Mouse (Mus musculus): Measurements from ENCODE around the gene Prrc2b. TPM values are rescaled to one million over a fixed set of nuclear protein-coding genes. Genes with fewer than 3 reads are reported as not detected.

The Prrc2b gene
- polyA plus RNA-seq, 1 experiment from 2014 or later = 24.5 TPM

- no peak for ATAC-seq (ENCODE audit: extremely low read depth, insufficient number of reproducible peaks, low FRiP score, low TSS enrichment)
- Histone ChIP-seq H3K4me1 (peaks cover 90% of the 10 kb centered on the region), H3K9ac (no peak overlapping the region), H3K27me3 (replicated peaks) (no peaks in the 10 kb centered on the region), H3K4me3 (no peak overlapping the region), H3K4me2 (no peak overlapping the region), H3K27ac (replicated peaks) (no peak overlapping the region), H3K36me3 (no peaks in the 10 kb centered on the region), H3K9me3 (no peaks in the 10 kb centered on the region)
- WGBS = 72% methylated on average over 4 of the region's 4 CpGs
Observed at GRCm38 (mm10) chr2:32162646-32163045, 11.8 kb downstream of the Prrc2b start.

GRCm38 (mm10) chr2:32163057-32163456, 12.2 kb downstream of the Prrc2b start:
- Histone ChIP-seq H3K27me3 (replicated peaks) (no peaks in the 10 kb centered on the region), H3K9me3 (no peaks in the 10 kb centered on the region), H3K36me3 (no peaks in the 10 kb centered on the region), H3K27ac (replicated peaks) (no peak overlapping the region), H3K4me3 (no peak overlapping the region), H3K4me1 (peaks cover 90% of the 10 kb centered on the region), H3K4me2 (no peak overlapping the region), H3K9ac (no peak overlapping the region)
- WGBS = 74% methylated on average over 3 of the region's 3 CpGs
- ATAC-seq (ENCODE audit: extremely low read depth, insufficient number of reproducible peaks, low FRiP score, low TSS enrichment) = no peak

- H3K36me3 ChIP-seq = no peaks in the 10 kb centered on the region
- no peaks in the 10 kb centered on the region for H3K9me3 ChIP-seq
- H3K27me3 ChIP-seq (replicated peaks) = no peaks in the 10 kb centered on the region
- ATAC-seq (ENCODE audit: extremely low read depth, insufficient number of reproducible peaks, low FRiP score, low TSS enrichment) = no peak
- H3K4me2 ChIP-seq = no peak overlapping the region
- H3K4me1 ChIP-seq = peaks cover 90% of the 10 kb centered on the region
- WGBS = 57% methylated on average over 12 of the region's 12 CpGs
- 0 out of 2 replicates have a peak overlapping the region, but pooled peaks have one; percentile 12 for H3K27ac ChIP-seq (replicated peaks)
- no peak overlapping the region for H3K4me3 ChIP-seq
- H3K9ac ChIP-seq = peak overlapping the region; percentile 37
Observed at GRCm38 (mm10) chr2:32164503-32164902, 13.6 kb downstream of the Prrc2b start.

GRCm38 (mm10) chr2:32165040-32165800, 14.3 kb downstream of the Prrc2b start:
- no peaks in the 10 kb centered on the region for H3K27me3 ChIP-seq (replicated peaks)
- no peak overlapping the region for H3K4me2 ChIP-seq
- no peak for ATAC-seq (ENCODE audit: extremely low read depth, insufficient number of reproducible peaks, low FRiP score, low TSS enrichment)
- peaks cover 90% of the 10 kb centered on the region for H3K4me1 ChIP-seq
- H3K9ac ChIP-seq = 0 out of 2 replicates have a peak overlapping the region, but pooled peaks have one; percentile 37
- WGBS = 76% methylated on average over 11 of the region's 11 CpGs
- H3K27ac ChIP-seq (replicated peaks) = 0 out of 2 replicates have a peak overlapping the region, but pooled peaks have one; percentile 12
- no peak overlapping the region for H3K4me3 ChIP-seq
- no peaks in the 10 kb centered on the region for H3K36me3 ChIP-seq
- no peaks in the 10 kb centered on the region for H3K9me3 ChIP-seq

GRCm38 (mm10) chr2:32166581-32166980, 15.7 kb downstream of the Prrc2b start:
- H3K9me3 ChIP-seq = no peaks in the 10 kb centered on the region
- H3K4me3 ChIP-seq = no peak overlapping the region
- ATAC-seq (ENCODE audit: extremely low read depth, insufficient number of reproducible peaks, low FRiP score, low TSS enrichment) = no peak
- peak overlapping the region; percentile 71; the same call in 1 of the 2 replicates for H3K9ac ChIP-seq
- WGBS = 10% methylated on average over 10 of the region's 10 CpGs
- H3K4me1 ChIP-seq = peaks cover 94% of the 10 kb centered on the region
- no peaks in the 10 kb centered on the region for H3K36me3 ChIP-seq
- H3K4me2 ChIP-seq = peak overlapping the region; percentile 63
- no peaks in the 10 kb centered on the region for H3K27me3 ChIP-seq (replicated peaks)
- peak overlapping the region; percentile 92 for H3K27ac ChIP-seq (replicated peaks)

GRCm38 (mm10) chr2:32167034-32167770, 16.3 kb downstream of the Prrc2b start:
- Histone ChIP-seq H3K4me1 (peaks cover 94% of the 10 kb centered on the region), H3K4me3 (peak overlapping the region; percentile 35)
- peak; percentile 27; the same call in 1 of the 2 replicates for ATAC-seq (ENCODE audit: extremely low read depth, insufficient number of reproducible peaks, low FRiP score, low TSS enrichment)

GRCm38 (mm10) chr2:32167819-32168218, 16.9 kb downstream of the Prrc2b start:
- H3K9me3 ChIP-seq = no peaks in the 10 kb centered on the region
- WGBS = 4% methylated on average over 7 of the region's 7 CpGs
- no peaks in the 10 kb centered on the region for H3K36me3 ChIP-seq
- peak overlapping the region; percentile 92 for H3K27ac ChIP-seq (replicated peaks)
- peak; percentile 72 for ATAC-seq (ENCODE audit: extremely low read depth, insufficient number of reproducible peaks, low FRiP score, low TSS enrichment)
- H3K9ac ChIP-seq = peak overlapping the region; percentile 71
- peak overlapping the region; percentile 63 for H3K4me2 ChIP-seq
- H3K4me1 ChIP-seq = peaks cover 94% of the 10 kb centered on the region
- peak overlapping the region; percentile 35 for H3K4me3 ChIP-seq
- no peaks in the 10 kb centered on the region for H3K27me3 ChIP-seq (replicated peaks)

More at GRCm38 (mm10) chr2:32167034-32167770, 16.3 kb downstream of the Prrc2b start:
- H3K9ac ChIP-seq = peak overlapping the region; percentile 71
- H3K27me3 ChIP-seq (replicated peaks) = no peaks in the 10 kb centered on the region
- H3K36me3 ChIP-seq = no peaks in the 10 kb centered on the region
- no peaks in the 10 kb centered on the region for H3K9me3 ChIP-seq
- 16% methylated on average over 16 of the region's 16 CpGs for WGBS
- H3K27ac ChIP-seq (replicated peaks) = peak overlapping the region; percentile 92
- H3K4me2 ChIP-seq = peak overlapping the region; percentile 63

- no peak overlapping the region for H3K4me2 ChIP-seq
- H3K4me3 ChIP-seq = no peak overlapping the region
- no peaks in the 10 kb centered on the region for H3K36me3 ChIP-seq
- no peak for ATAC-seq (ENCODE audit: extremely low read depth, insufficient number of reproducible peaks, low FRiP score, low TSS enrichment)
- no peaks in the 10 kb centered on the region for H3K9me3 ChIP-seq
- 54% methylated on average over 5 of the region's 5 CpGs for WGBS
- H3K27ac ChIP-seq (replicated peaks) = peak overlapping the region; percentile 92
- H3K27me3 ChIP-seq (replicated peaks) = no peaks in the 10 kb centered on the region
- peaks cover 93% of the 10 kb centered on the region for H3K4me1 ChIP-seq
- peak overlapping the region; percentile 62 for H3K9ac ChIP-seq
Observed at GRCm38 (mm10) chr2:32169292-32169691, 18.4 kb downstream of the Prrc2b start.

GRCm38 (mm10) chr2:32170010-32170409, 19.1 kb downstream of the Prrc2b start:
- no peaks in the 10 kb centered on the region for H3K27me3 ChIP-seq (replicated peaks)
- H3K27ac ChIP-seq (replicated peaks) = peak overlapping the region; percentile 92
- ATAC-seq (ENCODE audit: extremely low read depth, insufficient number of reproducible peaks, low FRiP score, low TSS enrichment) = no peak
- peaks cover 93% of the 10 kb centered on the region for H3K4me1 ChIP-seq
- peak overlapping the region; percentile 24; the same call in 1 of the 2 replicates for H3K4me2 ChIP-seq
- H3K9ac ChIP-seq = peak overlapping the region; percentile 62
- no peak overlapping the region for H3K4me3 ChIP-seq
- no peaks in the 10 kb centered on the region for H3K36me3 ChIP-seq
- WGBS = 51% methylated on average over 8 of the region's 8 CpGs
- H3K9me3 ChIP-seq = no peaks in the 10 kb centered on the region

GRCm38 (mm10) chr2:32171658-32172433, 21.0 kb downstream of the Prrc2b start:
- peak overlapping the region; percentile 40 for H3K27ac ChIP-seq (replicated peaks)
- ATAC-seq (ENCODE audit: extremely low read depth, insufficient number of reproducible peaks, low FRiP score, low TSS enrichment) = no peak
- H3K27me3 ChIP-seq (replicated peaks) = no peaks in the 10 kb centered on the region
- no peaks in the 10 kb centered on the region for H3K9me3 ChIP-seq
- H3K4me1 ChIP-seq = peaks cover 93% of the 10 kb centered on the region
- no peak overlapping the region for H3K4me2 ChIP-seq
- peak overlapping the region; percentile 33; the same call in 1 of the 2 replicates for H3K9ac ChIP-seq
- no peaks in the 10 kb centered on the region for H3K36me3 ChIP-seq
- no peak overlapping the region for H3K4me3 ChIP-seq
- WGBS = 81% methylated on average over 14 of the region's 14 CpGs
